Mouse (Mus musculus) lung, adult 2 months (tissue): ENCODE results near the gene Zbtb18.

Experiments
- CTCF ChIP-seq: fragments of 200-500 bp; IDR thresholded peaks from 2 replicates; pipeline ENCODE4 v1.5.1; 2011; ENCODE audit warnings: mild to moderate bottlenecking, low read length, control low read depth; ENCODE audit not compliant: insufficient read depth
- POLR2A ChIP-seq: fragments of 200-500 bp; IDR thresholded peaks from 2 replicates; pipeline ENCODE4 v1.6.1; 2011; ENCODE audit warnings: low read depth, mild to moderate bottlenecking, control low read depth, low read length, borderline replicate concordance; ENCODE audit errors: extremely low read depth

DNA sequence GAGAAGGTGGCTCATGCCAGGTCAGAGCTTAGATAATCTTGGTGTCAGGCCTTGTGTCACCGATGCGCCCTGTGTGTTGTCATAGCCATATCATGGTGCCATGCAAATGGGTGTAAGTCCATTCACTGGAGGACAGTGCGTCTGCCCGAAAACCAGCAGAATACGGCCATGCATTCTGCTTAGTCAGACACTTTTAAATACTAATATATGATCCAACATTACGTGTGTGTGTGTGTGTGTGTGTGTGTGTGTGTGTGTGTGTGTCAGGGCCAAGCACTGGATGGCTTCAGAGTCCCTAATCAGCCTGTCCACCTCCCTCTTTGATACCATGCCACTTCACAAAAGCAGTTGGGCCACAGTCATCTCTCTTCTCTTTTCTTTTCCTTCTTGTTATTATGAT, 15.8 kb downstream of the Zbtb18 start:
- no peak for TF ChIP-seq POLR2A
- no peak for TF ChIP-seq CTCF
